Mouse (Mus musculus) lung, postnatal 14 days (tissue): ENCODE results near the gene Il12a.
"Not testable (repeated sequence)": the region's sequence is repeated elsewhere in the genome, so short reads cannot be mapped to it uniquely, and the experiment has no call there.

Source experiments
- DNase-seq: peaks from one replicate; pipeline ENCODE4 v3.0.0; 2021

The Il12a gene

DNA sequence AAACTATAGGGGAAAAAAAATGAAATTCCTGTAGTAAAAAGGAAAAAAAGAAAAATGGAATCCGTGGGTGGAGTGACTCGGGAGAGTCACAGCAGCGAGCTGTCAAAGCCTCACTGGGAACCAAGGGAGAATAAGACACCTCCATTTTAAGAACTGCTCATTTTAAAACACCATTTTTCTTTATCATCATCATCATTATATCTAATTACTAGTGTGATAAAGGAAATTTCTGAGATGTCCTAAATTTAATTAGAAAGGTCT lies 53.0 kb downstream of the Il12a start:
- no peak for DNase-seq

GRCm38 (mm10) chr3:68744162-68744561 lies 53.7 kb downstream of the Il12a start:
- DNase-seq, result peak; percentile 9

DNA sequence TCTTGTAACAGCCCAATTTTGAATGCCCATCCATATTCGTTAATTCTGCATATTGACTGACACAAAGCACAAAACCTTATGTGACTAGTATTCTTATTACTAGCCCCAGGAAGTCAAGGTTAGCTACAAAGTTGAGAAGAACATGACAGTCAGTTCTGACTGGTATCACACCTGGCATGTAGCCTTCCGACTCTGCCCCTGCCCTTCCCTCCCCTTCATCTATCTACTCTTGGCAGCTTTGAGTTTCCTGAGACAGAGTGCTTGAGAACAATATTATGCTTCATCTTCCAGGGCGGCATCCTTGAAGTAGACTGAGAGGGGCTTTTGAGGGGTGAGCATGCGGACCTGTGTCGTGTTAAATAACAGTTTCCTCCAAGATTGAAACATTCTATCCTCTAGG lies 54.6 kb downstream of the Il12a start:
- no peak for DNase-seq

GRCm38 (mm10) chr3:68746282-68746681 lies 55.8 kb downstream of the Il12a start:
- DNase-seq, result not testable (repeated sequence)
